Mouse (Mus musculus) G1E (cell line): ENCODE results near the gene Zbed4. TPM values are rescaled to one million over a fixed set of nuclear protein-coding genes. Genes with fewer than 3 reads are reported as not detected.

ENCODE experiments used
- ATAC-seq: 2 replicates; pipeline ENCODE4 v1.8.0; 2016; ENCODE audit warnings: mild to moderate bottlenecking; ENCODE audit not compliant: insufficient number of reproducible peaks, poor library complexity, low FRiP score, severe bottlenecking; ENCODE audit errors: extremely low read depth
- DNase-seq: peaks from one replicate; pipeline ENCODE4 v3.0.0; 2012; ENCODE audit warnings: low spot score
- H3K27me3 ChIP-seq: 2 replicates; pipeline ENCODE4 v1.6.1; 2012; ENCODE audit warnings: mild to moderate bottlenecking, low read length, inconsistent platforms; ENCODE audit not compliant: insufficient read depth
- H3K36me3 ChIP-seq: replicated peaks from 2 replicates; pipeline ENCODE3; 2012; ENCODE audit warnings: mild to moderate bottlenecking, inconsistent platforms
- H3K4me1 ChIP-seq: 2 replicates; pipeline ENCODE4 v1.6.1; 2012; ENCODE audit warnings: low read depth, low read length, inconsistent platforms, mixed read lengths; ENCODE audit not compliant: insufficient read depth
- H3K4me3 ChIP-seq: 2 replicates; pipeline ENCODE4 v1.5.1; 2012; ENCODE audit warnings: low read depth, mild to moderate bottlenecking, inconsistent platforms, low read length, moderate library complexity, mixed read lengths
- H3K9me3 ChIP-seq: replicated peaks from 2 replicates; pipeline ENCODE4 v1.6.1; 2012; ENCODE audit warnings: inconsistent platforms
- CTCF ChIP-seq: IDR thresholded peaks from 2 replicates; pipeline ENCODE4 v1.5.1; 2012; ENCODE audit warnings: low read depth, low read length, inconsistent platforms, mixed read lengths
- GATA1 ChIP-seq: IDR thresholded peaks from 2 replicates; pipeline ENCODE4 v1.6.1; 2012; ENCODE audit warnings: borderline replicate concordance, low read length, inconsistent platforms, mixed read lengths
- GATA2 ChIP-seq: IDR thresholded peaks from 2 replicates; pipeline ENCODE4 v1.6.1; 2012; ENCODE audit warnings: low read depth, low read length, inconsistent platforms, borderline replicate concordance
- POLR2AphosphoS5 ChIP-seq: IDR thresholded peaks from 2 replicates; pipeline ENCODE4 v1.6.1; 2012; ENCODE audit warnings: low read depth, low read length, inconsistent platforms; ENCODE audit not compliant: insufficient replicate concordance
- TAL1 ChIP-seq: conservative IDR thresholded peaks from 2 replicates; pipeline ENCODE4 v1.6.1; 2012; ENCODE audit warnings: low read depth, low read length, inconsistent platforms, mixed read lengths
- polyA plus RNA-seq: library from polyadenylated mRNA; stranded (reverse); fragments of >175 nt; gene quantifications from 2 replicates; pipeline ENCODE4 v1.2.3, GENCODE M21; 2012
- total RNA-seq, 2 experiments: library from RNA; stranded (forward) in 1 of 2; stranded (reverse) in 1 of 2; fragments of 200-1000 nt in 1 of 2; fragments of >200 nt in 1 of 2; fragmentation: Nextera tagmentation in 1 of 2; gene quantifications; 2 replicates each; pipeline ENCODE4 v1.2.3; 2014 to 2017

Zbed4 gene
- total and polyA plus RNA-seq, 3 experiments, result 11.0 to 40.8 (median 37.2) TPM

GRCm38 (mm10) chr15:88708657-88709511 is 42.6 kb upstream of the Zbed4 start:
- H3K4me3 ChIP-seq, result no peak overlapping the region
- peaks cover 100% of the 10 kb centered on the region for H3K36me3 ChIP-seq
- H3K27me3 ChIP-seq, result no peaks in the 10 kb centered on the region
- DNase-seq (no peak), ATAC-seq (no peak)
- TF ChIP-seq CTCF (no peak), GATA1 (no peak), TAL1 (no peak), POLR2AphosphoS5 (no peak), GATA2 (no peak)
- peaks cover 8% of the 10 kb centered on the region for H3K4me1 ChIP-seq
- H3K9me3 ChIP-seq, result no peaks in the 10 kb centered on the region

- DNase-seq (no peak), ATAC-seq (no peak)
- H3K4me1 ChIP-seq, result peaks cover 8% of the 10 kb centered on the region
- H3K36me3 ChIP-seq, result peaks cover 100% of the 10 kb centered on the region
- H3K4me3 ChIP-seq, result no peak overlapping the region
- no peaks in the 10 kb centered on the region for H3K9me3 ChIP-seq
- no peaks in the 10 kb centered on the region for H3K27me3 ChIP-seq
- TF ChIP-seq TAL1 (no peak), POLR2AphosphoS5 (no peak), CTCF (no peak), GATA2 (no peak), GATA1 (no peak)
Observed at GRCm38 (mm10) chr15:88709878-88710277, 41.6 kb upstream of the Zbed4 start.

- no peaks in the 10 kb centered on the region for H3K9me3 ChIP-seq
- H3K27me3 ChIP-seq, result no peaks in the 10 kb centered on the region
- peaks cover 100% of the 10 kb centered on the region for H3K36me3 ChIP-seq
- ATAC-seq (no peak), DNase-seq (no peak)
- no peak overlapping the region for H3K4me3 ChIP-seq
- peaks cover 13% of the 10 kb centered on the region for H3K4me1 ChIP-seq
- TF ChIP-seq POLR2AphosphoS5 (no peak), GATA1 (no peak), TAL1 (no peak), GATA2 (no peak), CTCF (no peak)
Observed at GRCm38 (mm10) chr15:88712501-88712900, 39.0 kb upstream of the Zbed4 start.

DNA sequence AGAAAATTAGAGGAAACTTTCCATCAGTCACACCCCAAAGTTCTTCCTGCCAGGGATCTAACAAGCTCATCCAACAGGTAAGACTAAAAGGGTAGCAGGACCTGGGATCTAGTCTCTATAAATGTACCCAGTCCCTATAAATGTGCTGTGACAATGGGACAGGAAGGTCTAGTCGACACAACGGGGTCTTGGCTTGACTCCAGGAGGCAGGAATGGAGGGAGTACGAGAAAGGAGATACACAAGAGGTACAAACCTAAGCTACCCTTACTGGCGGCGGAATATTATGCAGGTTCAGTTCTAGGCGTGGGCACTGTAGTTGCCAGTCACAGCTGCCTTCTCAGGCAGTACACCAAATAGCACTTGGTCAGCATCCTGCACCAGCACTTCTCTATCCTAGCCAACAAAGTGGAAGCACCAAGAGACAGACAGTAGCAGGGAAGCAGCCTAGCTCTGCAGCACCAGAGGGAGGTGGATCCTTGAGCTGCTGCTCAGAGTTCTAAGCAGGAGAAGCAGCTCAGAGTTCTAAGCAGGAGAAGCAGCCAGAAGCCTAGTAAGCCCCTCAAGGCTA is 37.4 kb upstream of the Zbed4 start:
- no peaks in the 10 kb centered on the region for H3K27me3 ChIP-seq
- peaks cover 21% of the 10 kb centered on the region for H3K4me1 ChIP-seq
- TF ChIP-seq CTCF (no peak), GATA2 (no peak), GATA1 (no peak), TAL1 (no peak), POLR2AphosphoS5 (no peak)
- no peak for ATAC-seq
- no peak overlapping the region for H3K4me3 ChIP-seq
- DNase-seq, result no peak
- H3K9me3 ChIP-seq, result no peaks in the 10 kb centered on the region
- H3K36me3 ChIP-seq, result peaks cover 100% of the 10 kb centered on the region

DNA sequence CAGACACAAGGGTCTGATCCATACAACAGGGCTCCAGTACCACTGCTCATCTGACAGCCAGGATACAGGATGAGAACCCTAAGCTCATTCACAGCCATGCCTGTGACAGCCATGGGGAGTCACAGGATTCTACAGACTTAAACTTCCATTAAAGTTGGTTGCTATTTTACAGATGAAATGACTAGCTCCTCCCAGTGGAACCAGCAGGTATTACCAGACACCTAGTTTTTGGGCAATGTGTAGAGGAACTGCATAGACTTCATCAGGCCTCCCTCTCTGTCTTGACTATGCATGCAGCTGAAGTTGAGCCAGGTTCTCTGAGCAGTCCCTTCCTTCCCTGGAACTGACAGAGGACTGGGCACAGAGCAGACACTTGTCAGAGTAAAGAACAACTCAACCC is 35.1 kb upstream of the Zbed4 start:
- no peaks in the 10 kb centered on the region for H3K9me3 ChIP-seq
- peaks cover 22% of the 10 kb centered on the region for H3K4me1 ChIP-seq
- peaks cover 97% of the 10 kb centered on the region for H3K36me3 ChIP-seq
- H3K27me3 ChIP-seq, result no peaks in the 10 kb centered on the region
- 0 out of 2 replicates have a peak, but pooled peaks have one; percentile 36 for ATAC-seq
- DNase-seq, result peak; percentile 35
- peak; percentile 45; the same call in 1 of the 2 replicates for TF ChIP-seq CTCF
- TF ChIP-seq GATA2, result no peak
- no peak overlapping the region for H3K4me3 ChIP-seq

GRCm38 (mm10) chr15:88717239-88717638 is 34.2 kb upstream of the Zbed4 start:
- peaks cover 23% of the 10 kb centered on the region for H3K4me1 ChIP-seq
- TF ChIP-seq CTCF (no peak), GATA2 (no peak), POLR2AphosphoS5 (no peak), TAL1 (no peak), GATA1 (no peak)
- H3K9me3 ChIP-seq, result no peaks in the 10 kb centered on the region
- ATAC-seq, result no peak
- DNase-seq, result no peak
- peaks cover 97% of the 10 kb centered on the region for H3K36me3 ChIP-seq
- H3K4me3 ChIP-seq, result no peak overlapping the region
- no peaks in the 10 kb centered on the region for H3K27me3 ChIP-seq
